Mouse (Mus musculus) T-cell, adult 2 months (primary cell): ENCODE measurements around the gene 4930535I16Rik.

Experiments used
- DNase-seq: peaks from one replicate; pipeline ENCODE4 v3.0.0; 2022; ENCODE audit warnings: low spot score

4930535I16Rik gene

DNA sequence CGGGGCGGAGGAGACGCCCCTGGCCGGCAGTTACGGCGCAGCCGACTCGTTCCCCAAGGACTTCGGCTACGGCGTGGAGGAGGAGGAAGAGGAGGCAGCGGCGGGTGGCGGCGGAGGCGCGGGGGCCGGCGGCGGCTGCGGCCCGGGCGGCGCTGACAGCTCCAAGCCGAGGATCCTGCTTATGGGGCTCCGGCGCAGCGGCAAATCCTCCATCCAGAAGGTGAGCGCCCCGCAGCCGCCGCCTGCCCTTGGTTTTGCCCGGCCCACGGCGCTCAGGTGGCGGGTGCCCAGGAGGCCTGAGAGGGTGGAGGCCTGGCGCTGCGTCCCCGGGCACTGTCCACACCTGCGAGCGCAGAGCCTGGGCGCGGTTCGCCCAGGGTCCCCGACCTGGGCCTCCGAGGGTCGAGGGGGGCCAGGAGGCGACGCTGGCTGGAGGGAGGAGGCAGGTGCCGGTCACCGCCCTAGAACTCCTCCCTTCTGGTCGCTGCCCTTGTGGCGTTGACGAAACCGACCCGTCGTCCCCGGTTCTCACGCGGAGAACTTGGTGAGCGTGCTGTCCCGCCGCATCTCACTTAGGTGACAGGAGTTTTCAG lies at the start of gene 4930535I16Rik:
Gene 4930535I16Rik (minus strand): TSS at position 475 of the 593 bp plus-strand sequence.
- peak; percentile 5 for DNase-seq

DNA sequence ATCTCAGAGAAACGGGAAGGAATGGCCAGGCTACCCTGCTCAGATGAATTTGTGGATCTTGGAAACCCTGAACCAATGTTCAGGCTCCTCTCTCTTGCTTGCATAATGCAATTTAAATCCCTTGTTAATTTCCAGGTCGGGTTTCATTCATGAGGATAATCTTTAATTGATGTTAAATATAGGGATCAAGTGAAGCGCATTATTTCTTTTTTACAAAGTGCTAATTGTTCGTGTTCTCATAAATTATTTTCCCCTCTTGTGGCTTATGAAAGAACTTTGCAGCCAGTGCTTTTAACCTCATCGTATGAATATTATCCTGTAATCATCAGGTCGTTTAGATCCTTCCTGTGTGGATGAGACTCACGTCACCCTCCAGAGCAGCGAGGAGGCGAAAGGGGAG lies 44.9 kb upstream of the 4930535I16Rik start:
- no peak for DNase-seq

DNA sequence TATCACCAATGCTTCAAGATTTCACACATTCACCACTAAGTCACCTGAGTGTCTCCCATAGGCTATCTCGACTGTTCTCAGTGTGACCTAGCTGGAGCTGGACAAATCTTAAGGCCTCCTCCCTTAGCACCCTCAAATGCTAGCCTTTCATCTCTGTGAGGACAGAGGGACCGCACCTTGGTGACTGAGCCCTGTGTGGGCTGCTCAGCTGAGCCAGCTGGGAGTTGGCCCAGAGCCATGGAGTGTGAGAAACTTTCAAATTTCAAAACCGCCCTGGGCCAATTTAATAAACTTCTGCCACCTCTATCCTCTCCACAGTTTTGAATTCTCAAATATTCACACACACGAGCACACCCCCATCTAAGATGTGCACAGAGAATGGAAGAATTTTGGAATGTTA lies 43.1 kb upstream of the 4930535I16Rik start:
- no peak for DNase-seq

DNA sequence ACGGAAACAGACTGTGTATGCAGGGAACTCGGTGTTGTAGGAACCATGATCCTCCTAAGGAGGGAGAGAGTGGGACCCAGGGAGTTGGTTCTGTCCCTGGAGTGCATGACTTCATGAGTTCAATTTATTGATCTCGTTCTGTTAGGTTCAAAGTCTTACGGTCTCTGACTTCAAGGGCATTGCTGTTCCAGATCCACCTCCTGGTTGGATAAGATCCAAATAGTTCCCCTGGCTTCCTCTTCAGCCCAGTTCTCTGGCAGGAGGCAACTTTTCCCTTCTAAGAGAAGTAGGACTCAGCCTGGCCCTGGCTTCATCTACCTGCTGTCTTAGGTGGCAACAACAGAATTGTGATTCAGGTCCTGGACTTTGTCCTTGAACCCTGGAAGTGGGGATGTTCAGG lies 40.1 kb upstream of the 4930535I16Rik start:
- no peak for DNase-seq

DNA sequence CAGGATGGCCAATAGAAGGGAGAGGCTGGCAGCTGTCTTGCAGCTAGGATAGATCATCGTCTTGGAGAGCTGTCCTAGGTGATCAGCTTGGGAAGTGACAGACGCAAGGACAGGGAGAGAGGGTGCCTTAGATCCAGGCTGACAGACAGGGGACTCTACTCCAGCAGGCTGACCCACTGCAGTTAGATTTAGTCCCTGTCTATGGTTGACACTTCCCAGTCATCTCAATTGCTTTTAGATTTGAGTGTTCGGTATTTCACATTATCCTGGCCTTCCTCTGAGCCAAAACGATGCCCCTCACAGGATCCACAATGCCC lies 39.6 kb upstream of the 4930535I16Rik start:
- no peak for DNase-seq

DNA sequence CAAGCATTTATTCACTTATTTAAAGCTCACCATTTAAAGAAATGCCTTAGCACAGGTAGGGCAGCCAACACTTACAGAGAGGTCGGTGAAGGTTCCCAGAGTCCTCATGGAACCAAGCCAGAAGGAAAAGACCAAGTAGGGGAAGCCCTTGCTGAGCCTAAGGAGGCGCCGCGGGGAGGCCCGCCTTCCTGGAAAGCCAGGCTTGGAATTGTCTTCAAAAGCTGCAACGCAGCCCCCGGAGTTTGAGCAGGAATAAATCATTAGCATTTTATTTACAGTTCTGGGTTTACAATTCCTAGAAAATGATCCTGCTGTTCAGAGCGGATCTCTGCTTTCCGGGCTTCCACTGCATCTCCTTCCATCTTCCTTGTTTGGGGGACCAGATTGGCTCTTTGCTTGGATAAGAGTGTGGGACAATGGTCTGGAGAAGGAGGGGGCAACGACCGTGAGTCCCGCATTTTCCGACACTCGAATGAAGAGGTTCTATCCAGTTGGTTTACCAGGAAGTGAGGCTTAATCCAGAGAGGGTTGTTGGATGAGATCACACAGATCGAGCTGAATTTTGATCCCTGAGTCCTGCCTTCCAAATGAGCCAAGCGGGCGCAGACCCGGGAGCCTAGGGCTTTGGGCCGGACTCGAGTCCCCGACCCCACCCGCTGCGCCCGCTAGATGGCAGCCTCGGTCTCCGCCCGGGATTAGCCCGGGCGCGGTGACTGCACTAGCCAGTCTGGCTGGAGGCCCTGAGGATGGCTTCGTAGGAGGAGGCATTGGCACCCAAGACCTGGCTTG lies 39.1 kb upstream of the 4930535I16Rik start:
- peak; percentile 20 for DNase-seq

DNA sequence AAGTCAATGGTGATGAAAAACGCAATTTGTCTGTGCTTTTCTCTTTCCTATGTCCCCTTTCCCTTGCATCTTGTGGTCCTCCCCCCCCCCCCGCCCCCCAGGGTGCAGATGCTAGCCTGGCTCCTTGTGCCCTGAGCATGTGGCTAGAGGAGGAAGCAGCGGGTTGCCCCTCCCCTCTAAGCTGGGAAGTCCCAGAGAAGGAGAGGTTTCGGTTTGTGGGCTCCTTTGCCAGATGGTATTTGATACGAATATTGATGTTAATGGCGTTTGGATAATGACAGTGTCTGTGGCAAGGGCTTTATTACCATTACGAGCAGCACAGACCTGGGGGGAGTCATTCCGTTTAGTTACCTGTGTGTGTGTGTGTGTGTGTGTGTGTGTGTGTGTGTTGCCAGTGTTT lies 34.2 kb upstream of the 4930535I16Rik start:
- no peak for DNase-seq

DNA sequence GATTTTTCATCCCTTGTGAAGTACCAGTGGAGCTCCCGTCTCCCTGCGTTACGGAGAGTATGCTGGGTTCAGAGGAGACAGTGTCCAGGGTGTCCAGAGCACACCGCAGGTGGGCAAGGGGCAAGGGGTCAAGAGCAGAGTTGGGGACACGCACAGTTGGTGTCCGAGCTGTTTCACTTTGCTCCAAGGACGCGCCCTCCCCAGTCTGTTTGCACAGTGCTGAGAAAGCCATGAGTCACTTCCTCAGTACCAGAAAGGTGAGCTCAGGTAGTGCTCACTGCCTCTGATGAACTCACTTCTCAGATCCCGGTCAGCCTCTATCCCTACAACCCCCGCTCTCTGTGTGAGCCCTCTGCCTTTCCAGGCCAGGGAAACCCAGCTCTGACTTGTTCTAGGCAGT lies 31.8 kb upstream of the 4930535I16Rik start:
- DNase-seq, result no peak

DNA sequence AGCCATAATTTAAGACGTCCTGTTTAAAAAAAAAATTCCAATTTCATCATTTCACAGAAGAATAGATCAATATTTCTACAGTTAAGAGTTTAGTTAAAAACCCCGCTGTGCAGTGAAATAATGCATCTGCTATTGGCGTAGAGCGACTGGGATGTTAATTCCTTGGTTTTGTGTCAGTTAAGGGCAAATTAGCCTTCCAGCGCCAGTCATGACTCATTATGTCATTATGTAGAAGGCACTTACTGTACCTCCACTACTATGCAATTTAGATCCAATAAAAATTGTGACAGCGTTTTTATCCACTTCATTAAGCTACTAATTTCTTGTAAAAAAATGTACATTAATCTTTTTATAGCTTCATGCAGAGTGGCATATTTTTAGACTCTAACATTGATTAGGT lies 31.1 kb upstream of the 4930535I16Rik start:
- no peak for DNase-seq

DNA sequence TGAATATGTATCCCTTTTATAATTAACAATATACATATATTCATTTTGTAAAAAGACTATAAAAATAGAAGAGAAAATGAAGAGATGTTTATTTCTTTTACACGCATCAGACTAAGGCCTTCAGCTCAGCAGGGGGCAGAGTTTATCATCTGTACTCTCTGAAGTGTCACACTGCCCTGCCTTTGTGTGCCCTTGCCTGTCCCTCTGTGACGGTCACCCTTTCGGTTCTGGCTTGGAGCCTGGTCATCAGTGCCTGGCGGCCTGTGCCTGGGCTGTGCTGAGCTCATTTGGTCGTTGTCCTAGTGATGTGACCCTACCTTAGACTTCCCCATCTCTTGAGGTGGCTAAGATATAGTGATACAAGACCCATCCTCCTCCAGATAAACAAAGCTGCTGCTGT lies 29.3 kb upstream of the 4930535I16Rik start:
- DNase-seq, result no peak

DNA sequence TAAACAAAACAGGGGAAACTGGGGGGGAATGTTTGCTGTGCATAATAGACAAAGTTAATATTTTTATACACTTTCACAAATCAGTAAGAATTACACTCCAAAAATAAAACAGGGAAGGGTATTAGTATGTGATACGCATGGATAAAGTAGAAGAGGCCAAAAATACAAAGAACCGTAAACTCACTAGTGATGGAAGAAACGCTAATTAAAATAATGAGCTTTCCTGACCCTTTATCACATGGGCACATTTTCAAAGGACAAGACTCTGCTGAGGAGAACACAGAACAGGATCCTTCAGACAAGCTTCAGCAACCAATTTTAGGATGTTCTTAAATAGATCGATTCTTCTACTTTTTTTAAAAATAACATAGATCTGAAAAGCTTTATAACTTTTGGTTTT lies 28.9 kb upstream of the 4930535I16Rik start:
- DNase-seq, result no peak

DNA sequence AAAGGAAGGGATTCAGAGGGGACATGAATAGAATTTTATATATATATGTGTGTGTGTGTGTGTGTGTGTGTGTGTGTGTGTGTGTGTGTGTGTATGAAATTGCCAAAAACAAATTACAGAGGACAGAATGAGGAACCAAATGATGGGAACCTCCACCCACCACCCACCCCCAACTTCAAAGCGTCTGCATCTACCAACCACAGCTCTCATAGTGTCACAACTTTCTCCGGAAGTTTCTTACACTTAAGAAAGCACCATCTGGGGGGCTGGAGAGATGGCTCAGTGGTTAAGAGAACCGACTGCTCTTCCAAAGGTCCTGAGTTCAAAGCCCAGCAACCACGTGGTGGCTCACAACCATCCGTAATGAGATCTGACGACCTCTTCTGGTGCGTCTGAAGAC lies 23.1 kb upstream of the 4930535I16Rik start:
- DNase-seq, result peak; percentile 15

DNA sequence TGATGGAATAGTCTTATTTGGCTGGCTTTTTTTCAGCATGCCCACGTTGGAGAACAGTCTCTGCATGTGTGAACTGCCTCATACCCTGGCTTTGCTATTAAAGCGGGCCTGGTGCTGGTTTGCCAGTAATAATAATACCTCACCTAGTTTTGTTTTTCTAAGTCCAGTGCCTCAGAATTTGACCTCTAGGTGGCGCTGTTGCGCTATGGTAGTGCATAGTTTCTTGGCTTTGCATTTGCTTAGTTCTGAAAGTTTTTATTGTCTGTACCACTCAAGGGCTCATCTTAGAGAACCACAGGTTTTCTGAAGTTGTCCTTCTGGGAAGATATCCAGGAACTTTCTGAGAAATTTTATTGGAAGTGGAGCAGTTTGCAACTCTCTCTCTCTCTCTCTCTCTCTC lies 22.0 kb upstream of the 4930535I16Rik start:
- peak; percentile 59 for DNase-seq

DNA sequence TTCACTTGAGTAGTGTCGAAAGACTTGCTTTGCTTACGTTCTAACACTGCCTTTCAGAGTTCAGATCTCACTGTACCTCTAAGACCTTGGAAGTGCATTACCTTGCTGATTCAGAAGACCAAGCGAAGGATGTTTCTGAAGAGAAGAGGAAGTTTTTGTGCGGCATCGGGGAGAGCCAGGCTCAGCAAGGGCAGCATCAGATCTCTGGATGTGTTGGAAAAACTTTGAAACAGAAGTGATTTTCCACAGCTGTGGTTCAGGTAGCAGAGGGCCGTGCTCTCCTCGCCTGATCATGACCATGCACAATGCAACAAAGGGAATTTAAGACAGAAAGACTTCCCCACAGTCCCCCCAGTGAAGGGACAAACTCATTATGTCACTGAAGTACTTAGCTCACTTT lies 18.2 kb upstream of the 4930535I16Rik start:
- DNase-seq, result no peak

DNA sequence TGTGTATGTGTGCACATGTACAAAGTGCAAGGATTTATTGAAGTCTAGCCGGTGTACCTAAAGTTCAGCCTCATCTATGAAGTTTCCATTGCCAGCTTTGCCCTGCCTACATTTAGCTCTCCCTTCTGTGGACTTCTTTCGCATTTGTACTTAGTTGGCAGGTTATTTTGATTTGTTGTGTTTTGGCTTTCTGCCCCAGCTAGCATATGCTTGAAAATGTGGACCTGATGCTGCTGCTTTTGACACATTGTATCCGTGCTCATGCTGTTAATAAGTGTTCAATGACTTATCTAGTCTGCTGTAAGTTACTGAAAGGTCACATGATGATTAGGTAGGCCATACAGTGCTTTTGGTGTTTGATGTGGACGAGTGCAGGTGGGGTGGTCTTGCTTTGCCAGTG lies 16.5 kb upstream of the 4930535I16Rik start:
- DNase-seq, result no peak

DNA sequence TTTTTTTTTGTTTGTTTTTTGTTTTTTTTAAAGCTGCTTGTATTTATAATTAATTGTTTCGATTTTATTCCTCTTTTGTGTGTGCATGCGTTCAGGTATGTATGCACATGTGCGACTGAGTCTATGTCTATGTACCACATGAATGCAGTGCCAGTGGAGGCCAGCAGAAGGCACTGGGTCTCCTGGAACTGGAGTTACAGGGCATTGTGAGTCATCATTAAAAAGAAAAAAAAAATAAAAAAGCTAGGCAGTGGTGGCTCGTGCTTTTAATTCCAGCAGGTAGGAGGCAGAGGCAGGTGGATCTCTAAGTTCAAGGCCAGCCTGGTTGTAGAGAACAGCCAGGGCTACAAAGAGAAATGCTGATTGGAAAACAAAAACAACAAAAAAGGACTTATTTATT lies 12.2 kb upstream of the 4930535I16Rik start:
- DNase-seq, result no peak

DNA sequence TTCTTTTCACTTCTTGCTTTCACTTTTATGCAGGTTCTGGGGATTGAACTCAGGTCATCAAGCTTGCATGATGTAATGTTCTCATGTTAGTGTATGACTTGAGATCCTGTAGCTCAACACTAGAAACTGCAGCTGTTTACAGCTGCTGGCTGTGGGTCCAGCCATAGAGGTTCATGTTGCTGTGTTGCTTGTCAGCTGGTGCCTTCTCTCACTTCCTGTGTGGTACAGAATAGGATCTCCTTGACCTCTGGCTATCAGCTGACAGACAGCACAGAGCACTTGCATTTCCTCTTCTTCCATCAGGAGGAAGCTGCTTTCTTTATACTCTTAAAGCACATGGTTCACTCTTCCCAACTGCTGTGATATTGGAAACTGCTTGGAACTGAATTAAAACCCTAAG lies 10.1 kb upstream of the 4930535I16Rik start:
- DNase-seq, result no peak

DNA sequence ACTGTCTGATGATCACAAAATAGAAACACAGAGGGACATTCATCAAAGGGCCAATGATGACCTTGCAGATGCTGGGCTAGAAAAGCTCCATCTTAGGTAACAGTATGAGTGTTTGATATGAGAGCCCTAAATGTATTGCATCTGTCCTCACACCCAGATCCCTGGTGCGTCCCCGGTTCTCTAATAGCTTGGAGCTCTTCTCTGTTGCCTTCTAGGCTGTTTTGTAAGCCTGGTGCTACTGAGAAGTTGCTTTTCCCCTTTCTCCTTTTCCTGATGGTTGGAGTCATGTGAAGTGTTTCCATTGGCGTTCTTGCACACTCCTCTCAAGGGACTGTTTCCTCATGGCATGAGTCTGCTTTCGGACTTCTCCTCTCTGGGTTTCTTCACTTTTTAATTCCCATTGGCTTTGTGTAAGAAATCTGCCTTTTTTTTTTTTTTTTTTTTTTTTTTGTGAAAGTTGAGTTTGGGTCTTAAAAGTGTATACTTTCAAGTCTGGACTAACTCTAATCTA lies 3.3 kb upstream of the 4930535I16Rik start:
- no peak for DNase-seq

DNA sequence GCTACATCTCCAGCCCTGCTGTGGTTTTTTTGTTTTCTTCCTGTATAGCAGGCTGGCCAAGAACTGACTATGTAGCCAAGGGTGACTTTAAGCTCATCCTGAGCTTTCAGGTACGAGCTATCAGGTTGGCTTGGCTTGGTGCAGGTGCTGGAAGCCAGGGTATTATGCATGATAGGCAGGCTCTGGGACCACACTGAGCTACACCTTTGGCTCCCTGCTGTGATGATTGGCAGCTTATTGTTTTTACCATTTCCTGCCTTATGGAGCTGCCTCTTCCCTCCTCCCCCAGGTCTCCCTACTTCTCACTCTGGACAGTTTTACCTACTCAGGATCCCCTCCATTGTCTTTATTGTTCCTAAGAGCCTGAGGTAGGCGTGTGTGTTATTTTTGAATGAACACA lies 1.0 kb upstream of the 4930535I16Rik start:
- DNase-seq, result no peak

DNA sequence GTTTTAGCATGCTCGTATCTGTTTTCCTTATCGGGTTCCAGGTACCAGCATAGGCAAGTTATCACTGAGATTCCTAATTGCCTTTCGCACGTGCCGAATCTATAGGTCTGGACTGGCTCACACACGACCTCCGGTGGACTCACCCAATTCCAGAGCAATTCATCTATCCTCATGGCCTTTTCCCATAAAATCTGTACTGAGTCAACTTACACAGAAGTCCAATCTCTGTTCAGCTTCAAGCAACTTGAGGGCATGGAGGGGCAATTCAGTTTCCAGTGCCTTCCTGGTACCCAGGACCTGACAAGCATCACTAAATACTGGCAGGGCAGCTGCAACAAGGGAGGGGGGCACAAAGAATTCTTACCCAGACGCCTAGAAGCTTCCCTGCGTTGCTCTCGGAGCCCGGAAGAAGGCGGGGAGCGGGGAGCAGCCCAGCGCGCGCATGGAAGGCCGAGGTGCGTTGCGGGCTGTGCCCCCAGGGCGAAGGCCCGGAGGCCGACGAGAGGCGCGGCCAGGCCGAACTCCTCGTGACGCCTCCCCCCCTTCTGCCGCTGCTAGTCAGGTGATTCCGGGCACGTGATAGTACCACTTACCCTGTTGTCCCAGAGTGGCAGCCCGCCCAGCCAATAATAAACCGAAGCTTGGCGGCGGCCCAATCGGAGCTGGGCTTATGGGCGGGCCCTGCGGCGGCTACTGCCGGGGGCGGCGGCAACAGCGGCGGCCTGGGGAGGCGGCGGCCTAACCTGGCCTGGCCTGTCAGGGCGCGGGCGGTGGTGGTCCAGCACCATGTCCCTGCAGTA lies 874 bp downstream of the 4930535I16Rik start, which contains the start of gene Rragc:
Gene Rragc (plus strand): TSS at position 699 of the 800 bp plus-strand sequence.
- peak; percentile 99 for DNase-seq

DNA sequence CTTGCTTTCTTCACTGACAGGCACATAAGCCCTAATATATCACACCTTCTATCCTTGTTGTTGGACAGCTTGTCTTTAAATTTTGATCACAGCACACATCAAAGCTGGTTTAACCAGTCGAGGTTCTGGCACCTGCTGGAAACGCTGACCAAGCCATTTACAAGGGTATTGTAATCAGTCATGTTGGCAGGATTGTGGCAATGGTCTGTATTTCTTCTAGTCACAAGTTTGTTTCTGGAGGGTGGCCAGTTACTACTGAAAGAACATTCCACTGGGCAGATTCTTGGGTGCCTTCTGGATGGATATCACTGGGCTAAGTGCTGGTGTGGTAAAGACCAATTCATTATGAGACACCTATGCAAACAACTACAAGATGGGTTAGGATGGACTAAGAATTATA lies 5.4 kb downstream of the 4930535I16Rik start:
- no peak for DNase-seq

DNA sequence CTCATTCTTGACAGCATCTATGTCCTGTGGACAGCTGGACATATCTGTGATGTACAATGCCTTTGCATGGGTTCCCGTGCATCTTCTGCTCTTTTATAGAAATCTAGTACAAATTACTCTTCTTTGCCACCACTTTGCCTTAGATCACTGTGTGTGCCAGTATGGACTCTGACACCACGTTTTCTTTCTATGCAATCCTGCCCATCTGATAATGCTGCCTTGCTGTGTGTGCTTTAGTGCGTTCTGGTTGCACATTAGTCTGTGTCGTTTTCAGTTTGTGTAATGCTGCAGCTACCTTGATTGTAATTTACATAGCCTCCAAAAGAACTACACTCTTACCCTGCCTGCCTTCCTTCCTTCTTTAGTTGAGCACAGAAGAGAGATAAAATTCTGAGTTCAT lies 6.3 kb downstream of the 4930535I16Rik start:
- DNase-seq, result no peak

DNA sequence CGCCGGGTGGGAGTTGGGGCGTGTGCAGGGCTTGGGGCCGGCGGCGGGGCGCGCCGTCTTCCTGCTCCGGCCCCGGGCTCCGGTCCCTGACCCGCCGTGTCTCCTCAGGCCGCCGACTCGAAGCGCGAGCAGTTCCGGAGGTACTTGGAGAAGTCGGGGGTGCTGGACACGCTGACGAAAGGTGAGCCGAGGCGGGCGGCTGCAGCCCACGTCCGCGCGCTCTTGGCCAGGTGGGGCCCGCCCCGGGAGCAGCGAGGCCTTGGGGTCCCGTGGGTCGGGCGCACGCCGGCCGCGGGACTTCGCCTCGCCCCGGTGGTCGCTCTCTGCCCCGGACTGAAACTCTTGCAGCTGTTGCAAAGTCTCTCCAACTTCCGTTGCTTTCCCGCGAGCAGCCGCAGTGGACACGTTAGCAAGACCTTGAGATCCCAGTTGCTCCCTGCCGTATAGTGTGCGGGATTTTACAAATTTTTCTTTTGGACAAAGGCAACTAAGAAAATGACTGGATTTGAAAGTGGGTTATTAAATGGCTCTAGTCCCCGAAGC lies 12.6 kb downstream of the 4930535I16Rik start:
- no peak for DNase-seq
